Mouse (Mus musculus): ENCODE measurements at regions not wholly inside any gene's neighbourhood (a gene's known extent, or its start where the extent isn't known, plus 50 kb on each side); places are given as distances from the start of the nearest gene placed in this dataset.

DNA sequence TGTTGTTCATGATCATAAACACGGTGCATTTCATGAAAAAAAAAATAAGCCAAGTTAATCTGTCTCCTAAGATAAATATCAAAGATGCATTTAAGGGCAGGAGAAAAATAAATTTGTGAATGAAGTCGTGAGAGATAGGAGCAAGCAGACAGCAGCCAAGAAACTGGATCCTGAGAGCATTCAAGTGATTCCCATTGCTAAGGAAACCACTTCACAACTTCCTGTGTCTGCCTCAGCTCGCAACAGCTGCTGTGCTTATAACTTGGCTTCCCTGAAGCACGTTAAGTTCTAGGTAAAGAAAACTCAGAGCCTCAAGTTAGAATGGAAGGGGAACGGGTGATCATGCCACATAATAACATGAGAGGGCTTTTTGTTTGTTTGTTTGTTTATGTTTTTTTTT lies 89.3 kb upstream of the Rgs17 start:
- no peaks in the 10 kb centered on the region for H3K27me3 ChIP-seq (ENCODE audit: control insufficient read depth, insufficient read depth, low read length)
- TF ChIP-seq CTCF (IDR thresholded peaks at IDR 0.05; ENCODE audit: low read depth) (no peak), EP300 (IDR thresholded peaks at IDR 0.05; ENCODE audit: low read depth) (no peak)
- H3K9me3 ChIP-seq (ENCODE audit: control insufficient read depth, low read length), result no peaks in the 10 kb centered on the region
- H3K36me3 ChIP-seq (replicated peaks; ENCODE audit: control insufficient read depth, insufficient read depth, low read depth), result no peaks in the 10 kb centered on the region
- no peak overlapping the region for H3K27ac ChIP-seq
- H3K4me1 ChIP-seq (replicated peaks; ENCODE audit: control insufficient read depth in 2 of 2, insufficient read depth in 2 of 2, low read length in 1 of 2), result no peaks in the 10 kb centered on the region
- WGBS (ENCODE audit: insufficient replicate concordance), result 30% methylated on average over 5 of the region's 5 CpGs
- no peak overlapping the region for H3K9ac ChIP-seq (replicated peaks)
- ATAC-seq (ENCODE audit: insufficient read depth) (no peak), DNase-seq (ENCODE audit: low read depth in 3 of 3, low spot score in 3 of 3) (no peak)
- no peak overlapping the region for H3K4me2 ChIP-seq (ENCODE audit: low read depth)
- no peak overlapping the region for H3K4me3 ChIP-seq (ENCODE audit: insufficient read depth in 1 of 2, low read depth in 2 of 2, low read length in 2 of 2)

DNA sequence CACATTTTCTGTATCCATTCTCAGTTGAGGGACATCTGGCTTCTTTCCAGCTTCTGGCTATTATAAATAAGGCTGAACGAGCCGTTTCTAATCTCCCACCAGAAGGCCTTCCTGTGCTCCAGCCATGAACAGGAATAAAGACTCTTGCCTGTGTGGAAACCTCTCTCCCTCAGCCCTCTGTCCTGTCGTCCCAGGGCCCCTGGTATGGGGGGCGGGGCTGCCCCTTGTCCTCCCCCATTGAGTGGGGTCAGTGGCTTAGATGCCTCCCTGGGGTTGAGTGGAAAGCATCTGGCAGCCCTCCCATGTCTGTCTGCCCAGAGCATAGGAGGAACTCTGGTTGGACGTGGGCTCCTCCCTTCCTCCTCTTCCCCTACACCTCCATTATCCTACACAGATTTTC lies 88.8 kb upstream of the Rgs17 start:
- no peak overlapping the region for H3K9ac ChIP-seq (replicated peaks)
- no peaks in the 10 kb centered on the region for H3K27me3 ChIP-seq (ENCODE audit: control insufficient read depth, insufficient read depth, low read length)
- 41% methylated on average over 5 of the region's 5 CpGs for WGBS (ENCODE audit: insufficient replicate concordance)
- no peaks in the 10 kb centered on the region for H3K4me1 ChIP-seq (replicated peaks; ENCODE audit: control insufficient read depth in 2 of 2, insufficient read depth in 2 of 2, low read length in 1 of 2)
- DNase-seq (ENCODE audit: low read depth in 3 of 3, low spot score in 3 of 3) (no peak), ATAC-seq (ENCODE audit: insufficient read depth) (no peak)
- no peaks in the 10 kb centered on the region for H3K36me3 ChIP-seq (replicated peaks; ENCODE audit: control insufficient read depth, insufficient read depth, low read depth)
- no peaks in the 10 kb centered on the region for H3K9me3 ChIP-seq (ENCODE audit: control insufficient read depth, low read length)
- no peak overlapping the region for H3K4me2 ChIP-seq (ENCODE audit: low read depth)
- TF ChIP-seq EP300 (IDR thresholded peaks at IDR 0.05; ENCODE audit: low read depth), result no peak
- no peak for TF ChIP-seq CTCF (IDR thresholded peaks at IDR 0.05; ENCODE audit: low read depth)
- no peak overlapping the region for H3K4me3 ChIP-seq (ENCODE audit: insufficient read depth in 1 of 2, low read depth in 2 of 2, low read length in 2 of 2)
- H3K27ac ChIP-seq, result no peak overlapping the region

DNA sequence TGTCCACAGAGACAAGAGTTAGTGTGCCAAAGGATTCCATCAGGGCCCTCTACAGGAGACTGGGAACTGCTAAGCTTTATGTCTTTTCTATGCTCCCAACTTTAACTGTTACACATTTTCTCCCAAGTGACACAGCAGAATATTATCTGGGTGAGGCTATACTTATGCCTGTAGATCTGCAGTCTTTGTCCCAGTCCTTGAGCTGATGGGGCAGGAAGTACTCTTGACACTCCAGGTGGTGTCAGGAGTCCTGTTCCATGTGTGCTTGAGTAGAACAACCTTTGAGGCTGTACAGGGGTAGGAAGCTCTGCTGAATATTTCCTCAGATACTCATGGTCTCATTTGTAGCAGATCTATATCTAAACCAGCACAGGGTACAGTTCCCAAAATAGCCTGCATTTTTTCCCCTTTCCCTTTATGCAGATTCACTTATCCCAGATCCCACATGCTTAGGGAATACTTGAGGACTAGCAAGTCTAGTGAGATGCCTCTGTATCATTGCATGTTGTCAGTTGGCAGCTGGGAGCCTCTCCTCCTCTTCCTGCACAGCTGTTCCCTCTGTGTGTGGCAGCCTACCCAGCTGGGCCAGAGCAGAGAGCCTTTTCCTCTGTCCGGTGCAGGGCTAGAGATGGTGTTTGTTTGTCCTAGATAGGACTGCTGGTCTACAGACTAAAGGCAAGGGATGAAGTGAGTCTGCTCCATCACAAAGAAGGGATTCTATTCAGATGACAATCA lies 85.2 kb upstream of the Rgs17 start:
- no peak for ATAC-seq (ENCODE audit: insufficient read depth)

DNA sequence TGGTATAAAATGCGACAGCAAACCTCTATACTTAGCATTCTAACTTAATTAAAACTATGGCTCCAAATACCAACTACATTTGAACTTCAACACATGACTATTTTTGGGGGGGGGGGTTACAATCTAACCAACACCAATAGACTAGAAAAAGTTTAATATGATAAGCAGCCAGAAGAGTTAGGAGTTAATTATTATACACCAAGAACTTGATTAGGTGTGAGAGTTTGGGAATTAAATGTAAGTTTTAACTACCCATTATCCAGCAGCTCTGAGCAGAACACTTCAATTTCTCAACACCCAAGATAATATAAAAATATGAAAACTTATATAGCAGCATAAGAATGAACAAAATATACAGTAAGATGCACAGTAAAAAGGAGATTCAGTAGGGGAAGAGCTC lies 59.2 kb upstream of the Rgs17 start:
- no peak overlapping the region for H3K4me2 ChIP-seq (ENCODE audit: low read depth)
- H3K27me3 ChIP-seq (ENCODE audit: control insufficient read depth, insufficient read depth, low read length), result no peaks in the 10 kb centered on the region
- WGBS (ENCODE audit: insufficient replicate concordance), result 71% methylated on average over 1 of the region's 1 CpGs
- no peak overlapping the region for H3K9ac ChIP-seq (replicated peaks)
- H3K36me3 ChIP-seq (replicated peaks; ENCODE audit: control insufficient read depth, insufficient read depth, low read depth), result no peaks in the 10 kb centered on the region
- ATAC-seq (ENCODE audit: insufficient read depth), result no peak
- TF ChIP-seq EP300 (IDR thresholded peaks at IDR 0.05; ENCODE audit: low read depth), result no peak
- TF ChIP-seq CTCF (IDR thresholded peaks at IDR 0.05; ENCODE audit: low read depth), result no peak
- H3K4me3 ChIP-seq (ENCODE audit: insufficient read depth in 1 of 2, low read depth in 2 of 2, low read length in 2 of 2), result no peak overlapping the region
- no peak for DNase-seq (ENCODE audit: low read depth in 3 of 3, low spot score in 3 of 3)
- H3K9me3 ChIP-seq (ENCODE audit: control insufficient read depth, low read length), result no peaks in the 10 kb centered on the region
- no peak overlapping the region for H3K27ac ChIP-seq
- H3K4me1 ChIP-seq (replicated peaks; ENCODE audit: control insufficient read depth in 2 of 2, insufficient read depth in 2 of 2, low read length in 1 of 2), result no peaks in the 10 kb centered on the region

More for the DNA sequence above, 85.2 kb upstream of the Rgs17 start:
- Histone ChIP-seq H3K9me3 (ENCODE audit: control insufficient read depth, low read length) (no peaks in the 10 kb centered on the region), H3K4me1 (replicated peaks; ENCODE audit: control insufficient read depth in 2 of 2, insufficient read depth in 2 of 2, low read length in 1 of 2) (no peaks in the 10 kb centered on the region), H3K36me3 (replicated peaks; ENCODE audit: control insufficient read depth, insufficient read depth, low read depth) (no peaks in the 10 kb centered on the region), H3K4me2 (ENCODE audit: low read depth) (no peak overlapping the region), H3K9ac (replicated peaks) (no peak overlapping the region), H3K4me3 (ENCODE audit: insufficient read depth in 1 of 2, low read depth in 2 of 2, low read length in 2 of 2) (no peak overlapping the region), H3K27me3 (ENCODE audit: control insufficient read depth, insufficient read depth, low read length) (no peaks in the 10 kb centered on the region), H3K27ac (no peak overlapping the region)
- WGBS (ENCODE audit: insufficient replicate concordance), result 35% methylated on average over 1 of the region's 1 CpGs
- TF ChIP-seq EP300 (IDR thresholded peaks at IDR 0.05; ENCODE audit: low read depth) (no peak), CTCF (IDR thresholded peaks at IDR 0.05; ENCODE audit: low read depth) (no peak)
- DNase-seq (ENCODE audit: low read depth in 3 of 3, low spot score in 3 of 3), result no peak

DNA sequence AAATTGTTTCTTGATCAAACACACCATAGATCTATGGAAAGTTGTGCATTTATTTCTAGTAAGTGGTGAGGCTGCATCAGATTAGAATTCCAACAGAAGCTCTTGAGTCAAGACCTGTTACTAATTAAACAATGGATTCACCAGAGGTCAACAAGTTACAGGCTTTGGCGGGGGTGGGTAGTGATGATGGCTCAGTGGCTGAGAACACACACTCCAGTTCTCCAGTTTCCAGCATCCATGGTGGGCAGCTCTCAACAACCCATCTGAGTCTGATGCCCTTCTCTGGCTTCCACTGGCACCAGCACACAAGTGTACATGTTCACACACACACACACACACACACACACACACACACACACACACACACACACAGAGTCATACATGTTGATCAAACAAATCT lies 56.3 kb upstream of the Rgs17 start:
- no peaks in the 10 kb centered on the region for H3K36me3 ChIP-seq (replicated peaks; ENCODE audit: control insufficient read depth, insufficient read depth, low read depth)
- 54% methylated on average over 1 of the region's 1 CpGs for WGBS (ENCODE audit: insufficient replicate concordance)
- ATAC-seq (ENCODE audit: insufficient read depth), result no peak
- DNase-seq (ENCODE audit: low read depth in 3 of 3, low spot score in 3 of 3), result no peak
- no peak for TF ChIP-seq CTCF (IDR thresholded peaks at IDR 0.05; ENCODE audit: low read depth)
- TF ChIP-seq EP300 (IDR thresholded peaks at IDR 0.05; ENCODE audit: low read depth), result no peak
- no peak overlapping the region for H3K4me3 ChIP-seq (ENCODE audit: insufficient read depth in 1 of 2, low read depth in 2 of 2, low read length in 2 of 2)
- H3K9me3 ChIP-seq (ENCODE audit: control insufficient read depth, low read length), result no peaks in the 10 kb centered on the region
- H3K4me2 ChIP-seq (ENCODE audit: low read depth), result no peak overlapping the region
- H3K9ac ChIP-seq (replicated peaks), result no peak overlapping the region
- no peaks in the 10 kb centered on the region for H3K4me1 ChIP-seq (replicated peaks; ENCODE audit: control insufficient read depth in 2 of 2, insufficient read depth in 2 of 2, low read length in 1 of 2)
- H3K27me3 ChIP-seq (ENCODE audit: control insufficient read depth, insufficient read depth, low read length), result no peaks in the 10 kb centered on the region
- no peak overlapping the region for H3K27ac ChIP-seq

Measured in liver, embryonic 14.5 days (tissue).